Mouse (Mus musculus) liver, embryonic 12.5 days (tissue): ENCODE measurements around the gene Trim72. TPM values are rescaled to one million over a fixed set of nuclear protein-coding genes. Genes with fewer than 3 reads are reported as not detected.
"Not testable (repeated sequence)": the region's sequence is repeated elsewhere in the genome, so short reads cannot be mapped to it uniquely, and the experiment has no call there.

Source experiments
- ATAC-seq: fragments of 200-750 bp; cut with Nextera tagmentation; 2 replicates; pipeline ENCODE4 v1.8.0; 2017; ENCODE audit warnings: moderate number of reproducible peaks, mild to moderate bottlenecking, moderate library complexity
- H3K27ac ChIP-seq: fragments of 300-500 bp; sonication (generic); 2 replicates; pipeline ENCODE4 v1.5.1; 2016; ENCODE audit warnings: mild to moderate bottlenecking
- H3K27me3 ChIP-seq: fragments of 300-500 bp; sonication (generic); replicated peaks from 2 replicates; pipeline ENCODE4 v1.6.1; 2016; ENCODE audit warnings: mild to moderate bottlenecking, moderate library complexity
- H3K36me3 ChIP-seq: fragments of 300-500 bp; sonication (generic); 2 replicates; pipeline ENCODE4 v1.6.1; 2016; ENCODE audit warnings: mild to moderate bottlenecking, moderate library complexity
- H3K4me1 ChIP-seq: fragments of 300-500 bp; sonication (generic); 2 replicates; pipeline ENCODE4 v1.6.1; 2016
- H3K4me2 ChIP-seq: fragments of 300-500 bp; sonication (generic); 2 replicates; pipeline ENCODE4 v1.6.1; 2016; ENCODE audit warnings: mild to moderate bottlenecking, moderate library complexity
- H3K4me3 ChIP-seq: fragments of 300-500 bp; sonication (generic); 2 replicates; pipeline ENCODE4 v1.5.1; 2016; ENCODE audit warnings: mild to moderate bottlenecking, moderate library complexity
- H3K9ac ChIP-seq: fragments of 300-500 bp; sonication (generic); 2 replicates; pipeline ENCODE4 v1.6.1; 2016; ENCODE audit warnings: mild to moderate bottlenecking, moderate library complexity
- H3K9me3 ChIP-seq: fragments of 300-500 bp; sonication (generic); replicated peaks from 2 replicates; pipeline ENCODE4 v1.6.1; 2016; ENCODE audit warnings: mild to moderate bottlenecking, moderate library complexity
- WGBS: fragments of 180-500 bp; shearing (Covaris S2); methylation state at CpG from one replicate; pipeline ENCODE4 v1.1.7; 2016; ENCODE audit not compliant: insufficient replicate concordance; 5-methylcytosine and 5-hydroxymethylcytosine counted together
- polyA plus RNA-seq: library from polyadenylated mRNA; unstranded; fragments of >200 nt; fragmentation: Nextera tagmentation; extraction: Ambion mirVana; gene quantifications from 2 replicates; pipeline ENCODE4 v1.2.1, GENCODE M21; 2016

Gene Trim72
- polyA plus RNA-seq, 1 experiment from 2014 or later: not detected

- H3K9me3 ChIP-seq: no peaks in the 10 kb centered on the region
- H3K36me3 ChIP-seq: no peaks in the 10 kb centered on the region
- H3K27me3 ChIP-seq: peaks cover 19% of the 10 kb centered on the region
- H3K9ac ChIP-seq: no peak overlapping the region
- H3K4me3 ChIP-seq: no peak overlapping the region
- no peak overlapping the region for H3K4me2 ChIP-seq
- H3K4me1 ChIP-seq: no peaks in the 10 kb centered on the region
- H3K27ac ChIP-seq: no peak overlapping the region
- no peak for ATAC-seq
- WGBS: 75% methylated on average over 13 of the region's 13 CpGs
These were observed 9.4 kb downstream of the Trim72 start for GRCm38 (mm10) chr7:128013116-128013515.

GRCm38 (mm10) chr7:128016134-128016533 lies 12.4 kb downstream of the Trim72 start:
- not testable (repeated sequence) for H3K27me3 ChIP-seq, H3K4me2 ChIP-seq, H3K36me3 ChIP-seq, H3K4me1 ChIP-seq, H3K9me3 ChIP-seq, H3K27ac ChIP-seq, ATAC-seq, H3K4me3 ChIP-seq, H3K9ac ChIP-seq
- 54% methylated on average over 5 of the region's 5 CpGs for WGBS

- no peak for ATAC-seq
- 83% methylated on average over 6 of the region's 6 CpGs for WGBS
- H3K9ac ChIP-seq: no peak overlapping the region
- H3K4me2 ChIP-seq: no peak overlapping the region
- H3K9me3 ChIP-seq: no peaks in the 10 kb centered on the region
- H3K4me3 ChIP-seq: no peak overlapping the region
- H3K27ac ChIP-seq: no peak overlapping the region
- no peaks in the 10 kb centered on the region for H3K4me1 ChIP-seq
- H3K27me3 ChIP-seq: no peaks in the 10 kb centered on the region
- no peaks in the 10 kb centered on the region for H3K36me3 ChIP-seq
These were observed 12.9 kb downstream of the Trim72 start for GRCm38 (mm10) chr7:128016650-128017049.

- Histone ChIP-seq H3K4me1 (no peaks in the 10 kb centered on the region), H3K9me3 (no peaks in the 10 kb centered on the region), H3K9ac (no peak overlapping the region), H3K4me3 (no peak overlapping the region), H3K27ac (no peak overlapping the region), H3K36me3 (no peaks in the 10 kb centered on the region), H3K4me2 (no peak overlapping the region), H3K27me3 (no peaks in the 10 kb centered on the region)
- WGBS: 44% methylated on average over 3 of the region's 3 CpGs
- no peak for ATAC-seq
These were observed 14.5 kb downstream of the Trim72 start for GRCm38 (mm10) chr7:128018275-128018674.

GRCm38 (mm10) chr7:128019187-128019586 lies 15.4 kb downstream of the Trim72 start:
- 41% methylated on average over 2 of the region's 2 CpGs for WGBS
- H3K4me2 ChIP-seq: no peak overlapping the region
- H3K27me3 ChIP-seq: no peaks in the 10 kb centered on the region
- H3K9me3 ChIP-seq: no peaks in the 10 kb centered on the region
- no peak overlapping the region for H3K4me3 ChIP-seq
- H3K27ac ChIP-seq: no peak overlapping the region
- H3K4me1 ChIP-seq: no peaks in the 10 kb centered on the region
- H3K36me3 ChIP-seq: no peaks in the 10 kb centered on the region
- H3K9ac ChIP-seq: no peak overlapping the region
- ATAC-seq: no peak

GRCm38 (mm10) chr7:128022974-128023373 lies 19.2 kb downstream of the Trim72 start:
- no peak overlapping the region for H3K9ac ChIP-seq
- ATAC-seq: no peak
- no peaks in the 10 kb centered on the region for H3K36me3 ChIP-seq
- no peak overlapping the region for H3K4me3 ChIP-seq
- no peaks in the 10 kb centered on the region for H3K27me3 ChIP-seq
- 53% methylated on average over 8 of the region's 8 CpGs for WGBS
- H3K27ac ChIP-seq: no peak overlapping the region
- no peaks in the 10 kb centered on the region for H3K4me1 ChIP-seq
- H3K9me3 ChIP-seq: no peaks in the 10 kb centered on the region
- H3K4me2 ChIP-seq: no peak overlapping the region

GRCm38 (mm10) chr7:128023565-128023964 lies 19.8 kb downstream of the Trim72 start:
- no peak overlapping the region for H3K27ac ChIP-seq
- H3K27me3 ChIP-seq: no peaks in the 10 kb centered on the region
- no peak overlapping the region for H3K9ac ChIP-seq
- no peak overlapping the region for H3K4me2 ChIP-seq
- ATAC-seq: no peak
- no peaks in the 10 kb centered on the region for H3K36me3 ChIP-seq
- no peak overlapping the region for H3K4me3 ChIP-seq
- H3K9me3 ChIP-seq: no peaks in the 10 kb centered on the region
- no peaks in the 10 kb centered on the region for H3K4me1 ChIP-seq
- WGBS: 87% methylated on average over 4 of the region's 4 CpGs

GRCm38 (mm10) chr7:128024364-128024763 lies 20.6 kb downstream of the Trim72 start:
- Histone ChIP-seq H3K9ac (no peak overlapping the region), H3K27me3 (no peaks in the 10 kb centered on the region), H3K4me1 (no peaks in the 10 kb centered on the region), H3K4me3 (no peak overlapping the region), H3K36me3 (no peaks in the 10 kb centered on the region), H3K27ac (no peak overlapping the region), H3K9me3 (no peaks in the 10 kb centered on the region), H3K4me2 (no peak overlapping the region)
- WGBS: 66% methylated on average over 9 of the region's 9 CpGs
- ATAC-seq: no peak

- no peak overlapping the region for H3K4me3 ChIP-seq
- H3K9ac ChIP-seq: no peak overlapping the region
- 81% methylated on average over 4 of the region's 4 CpGs for WGBS
- ATAC-seq: no peak
- no peak overlapping the region for H3K4me2 ChIP-seq
- no peaks in the 10 kb centered on the region for H3K27me3 ChIP-seq
- H3K27ac ChIP-seq: no peak overlapping the region
- no peaks in the 10 kb centered on the region for H3K9me3 ChIP-seq
- H3K36me3 ChIP-seq: no peaks in the 10 kb centered on the region
- H3K4me1 ChIP-seq: no peaks in the 10 kb centered on the region
These were observed 21.2 kb downstream of the Trim72 start for GRCm38 (mm10) chr7:128024932-128025331.

GRCm38 (mm10) chr7:128025381-128025780 lies 21.6 kb downstream of the Trim72 start:
- no peaks in the 10 kb centered on the region for H3K4me1 ChIP-seq
- ATAC-seq: no peak
- no peak overlapping the region for H3K9ac ChIP-seq
- 68% methylated on average over 4 of the region's 4 CpGs for WGBS
- H3K27me3 ChIP-seq: no peaks in the 10 kb centered on the region
- H3K9me3 ChIP-seq: no peaks in the 10 kb centered on the region
- H3K36me3 ChIP-seq: no peaks in the 10 kb centered on the region
- no peak overlapping the region for H3K4me2 ChIP-seq
- H3K4me3 ChIP-seq: no peak overlapping the region
- H3K27ac ChIP-seq: no peak overlapping the region

GRCm38 (mm10) chr7:128031403-128031976 lies 27.7 kb downstream of the Trim72 start:
- peak; percentile 88 for ATAC-seq
- H3K27ac ChIP-seq: no peak overlapping the region
- 44% methylated on average over 9 of the region's 9 CpGs for WGBS

GRCm38 (mm10) chr7:128032290-128032988 lies 28.7 kb downstream of the Trim72 start:
- Histone ChIP-seq H3K36me3 (no peaks in the 10 kb centered on the region), H3K27me3 (no peaks in the 10 kb centered on the region), H3K9ac (no peak overlapping the region), H3K4me2 (no peak overlapping the region), H3K27ac (no peak overlapping the region), H3K4me1 (no peaks in the 10 kb centered on the region), H3K4me3 (no peak overlapping the region), H3K9me3 (no peaks in the 10 kb centered on the region)
- 70% methylated on average over 5 of the region's 5 CpGs for WGBS
- no peak for ATAC-seq

More at GRCm38 (mm10) chr7:128031403-128031976, 27.7 kb downstream of the Trim72 start:
- H3K36me3 ChIP-seq: no peaks in the 10 kb centered on the region
- H3K9ac ChIP-seq: no peak overlapping the region
- no peaks in the 10 kb centered on the region for H3K4me1 ChIP-seq
- H3K4me3 ChIP-seq: no peak overlapping the region
- H3K27me3 ChIP-seq: no peaks in the 10 kb centered on the region
- H3K9me3 ChIP-seq: no peaks in the 10 kb centered on the region
- H3K4me2 ChIP-seq: no peak overlapping the region

- Histone ChIP-seq H3K4me2 (no peak overlapping the region), H3K9ac (no peak overlapping the region), H3K36me3 (no peaks in the 10 kb centered on the region), H3K27ac (no peak overlapping the region), H3K9me3 (no peaks in the 10 kb centered on the region), H3K4me3 (no peak overlapping the region), H3K27me3 (no peaks in the 10 kb centered on the region), H3K4me1 (no peaks in the 10 kb centered on the region)
- ATAC-seq: no peak
- 83% methylated on average over 3 of the region's 3 CpGs for whole genome bisulfite sequencing
These were observed 29.2 kb downstream of the Trim72 start for GRCm38 (mm10) chr7:128032989-128033293.
